Mouse (Mus musculus): ENCODE measurements at regions not wholly inside any gene's neighbourhood (a gene's known extent, or its start where the extent isn't known, plus 50 kb on each side); places are given as distances from the start of the nearest gene placed in this dataset.

- TF ChIP-seq CTCF (IDR thresholded peaks at IDR 0.05) (no peak), EP300 (IDR thresholded peaks at IDR 0.05) (no peak)
Measured at GRCm38 (mm10) chr5:89943276-89944127, 60.4 kb upstream of the Adamts3 start.
